Mouse (Mus musculus) intestine, postnatal 0 days (tissue): ENCODE results near the gene Arhgap15. TPM values are rescaled to one million over a fixed set of nuclear protein-coding genes. Genes with fewer than 3 reads are reported as not detected.

Source experiments
- ATAC-seq: fragments of 200-750 bp; cut with Nextera tagmentation; 2 replicates; pipeline ENCODE4 v1.8.0; 2017; ENCODE audit warnings: mild to moderate bottlenecking, moderate TSS enrichment, moderate library complexity
- H3K27ac ChIP-seq: fragments of 300-500 bp; sonication (generic); 2 replicates; pipeline ENCODE4 v1.5.1; 2014; ENCODE audit warnings: mild to moderate bottlenecking, low read depth, low read length, moderate library complexity
- H3K27me3 ChIP-seq: fragments of 300-500 bp; sonication (generic); replicated peaks from 2 replicates; pipeline ENCODE4 v1.6.1; 2014; ENCODE audit warnings: low read length, mixed read lengths; ENCODE audit not compliant: control insufficient read depth, insufficient read depth
- H3K36me3 ChIP-seq: fragments of 300-500 bp; sonication (generic); 2 replicates; pipeline ENCODE4 v1.6.1; 2014; ENCODE audit warnings: mild to moderate bottlenecking, moderate library complexity; ENCODE audit not compliant: control insufficient read depth, insufficient read depth
- H3K4me1 ChIP-seq: fragments of 300-500 bp; sonication (generic); replicated peaks from 2 replicates; pipeline ENCODE4 v1.6.1; 2014; ENCODE audit warnings: antibody characterized with exemption, low read length, mixed read lengths; ENCODE audit not compliant: control insufficient read depth, insufficient read depth
- H3K4me2 ChIP-seq: fragments of 300-500 bp; sonication (generic); replicated peaks from 2 replicates; pipeline ENCODE4 v1.6.1; 2014; ENCODE audit warnings: low read depth, mild to moderate bottlenecking, moderate library complexity
- H3K4me3 ChIP-seq: fragments of 300-500 bp; sonication (generic); 2 replicates; pipeline ENCODE4 v1.5.1; 2014; ENCODE audit warnings: low read depth, low read length
- H3K9ac ChIP-seq: fragments of 300-500 bp; sonication (generic); 2 replicates; pipeline ENCODE4 v1.6.1; 2014; ENCODE audit warnings: mild to moderate bottlenecking, low read depth, low read length
- H3K9me3 ChIP-seq: fragments of 300-500 bp; sonication (generic); 2 replicates; pipeline ENCODE4 v1.6.1; 2016; ENCODE audit warnings: mixed run types; ENCODE audit not compliant: control insufficient read depth
- CTCF ChIP-seq: sonication (generic); IDR thresholded peaks from 2 replicates; pipeline ENCODE4 v1.5.1; 2016; ENCODE audit warnings: low read depth, mild to moderate bottlenecking, control low read depth, antibody characterized with exemption, moderate library complexity
- WGBS: fragments of 180-500 bp; shearing (Covaris S2); extraction: QIAGEN DNeasy Blood & Tissue Kit; methylation state at CpG from one replicate; pipeline ENCODE4 v1.1.7; 2014; 5-methylcytosine and 5-hydroxymethylcytosine counted together
- polyA plus RNA-seq: library from polyadenylated mRNA; unstranded; fragments of >200 nt; fragmentation: Nextera tagmentation; extraction: Ambion mirVana; gene quantifications from 2 replicates; pipeline ENCODE4 v1.2.1, GENCODE M21; 2015

The Arhgap15 gene
- polyA plus RNA-seq, 1 experiment from 2014 or later: 0.80 TPM

DNA sequence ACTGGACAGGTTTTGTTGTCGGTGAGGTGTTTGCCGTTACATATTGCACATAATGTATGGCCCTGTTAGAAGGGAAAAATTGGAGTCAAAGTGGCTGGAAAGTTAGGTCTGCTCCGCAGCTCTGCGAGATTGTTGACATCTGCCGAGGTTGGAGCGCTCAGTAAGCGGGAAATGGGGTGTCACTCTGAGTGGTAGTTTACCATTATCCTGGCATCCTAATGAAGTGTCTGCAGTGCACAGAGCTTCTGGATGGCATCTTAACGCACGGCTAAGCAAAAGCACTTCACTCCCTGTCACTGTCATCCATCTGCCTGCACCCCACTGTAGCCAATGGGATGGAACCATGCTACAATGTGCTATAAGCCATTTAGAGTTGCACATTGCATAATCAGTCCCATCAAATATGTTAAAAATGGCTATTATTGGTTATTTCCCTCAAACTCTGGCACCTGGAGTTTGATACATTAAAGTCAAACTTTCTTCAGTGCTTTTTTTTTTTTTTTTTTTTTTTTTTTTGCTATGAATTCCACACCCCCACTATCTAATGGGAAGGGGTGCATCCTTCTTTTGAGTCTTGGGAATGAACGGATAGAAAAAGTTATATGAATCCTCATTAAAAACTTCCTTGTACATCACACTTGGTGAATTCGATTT, 561.6 kb downstream of the Arhgap15 start:
- Histone ChIP-seq H3K27ac (no peak overlapping the region), H3K4me3 (no peak overlapping the region), H3K9me3 (no peaks in the 10 kb centered on the region), H3K27me3 (no peaks in the 10 kb centered on the region), H3K4me1 (no peaks in the 10 kb centered on the region), H3K36me3 (no peaks in the 10 kb centered on the region), H3K4me2 (no peak overlapping the region), H3K9ac (no peak overlapping the region)
- ATAC-seq: no peak
- TF ChIP-seq CTCF: no peak
- 88% methylated on average over 11 of the region's 11 CpGs for WGBS

DNA sequence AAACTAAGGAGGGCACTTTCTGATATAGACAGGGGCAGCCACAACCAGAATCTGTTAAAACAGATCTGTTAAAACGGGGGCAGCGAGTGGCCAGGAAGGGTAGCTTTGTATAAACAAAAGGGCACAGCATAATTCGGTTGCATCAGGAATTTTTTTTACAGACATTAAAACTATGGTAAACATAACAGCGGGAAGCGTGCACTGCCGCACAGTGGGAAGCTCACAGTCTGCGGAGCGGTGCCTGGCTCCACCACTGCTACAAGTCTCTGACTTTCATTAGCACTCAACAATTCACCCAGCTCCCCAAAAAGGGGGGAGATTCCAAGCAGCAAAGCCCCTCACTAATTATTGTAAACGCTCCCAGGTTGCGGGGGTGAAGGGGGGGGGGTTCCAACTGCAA, 562.6 kb downstream of the Arhgap15 start:
- 32% methylated on average over 10 of the region's 10 CpGs for WGBS
- Histone ChIP-seq H3K27ac (no peak overlapping the region), H3K4me3 (no peak overlapping the region), H3K4me2 (no peak overlapping the region), H3K4me1 (no peaks in the 10 kb centered on the region), H3K9ac (no peak overlapping the region), H3K9me3 (no peaks in the 10 kb centered on the region), H3K36me3 (no peaks in the 10 kb centered on the region), H3K27me3 (no peaks in the 10 kb centered on the region)
- TF ChIP-seq CTCF: no peak
- no peak for ATAC-seq

DNA sequence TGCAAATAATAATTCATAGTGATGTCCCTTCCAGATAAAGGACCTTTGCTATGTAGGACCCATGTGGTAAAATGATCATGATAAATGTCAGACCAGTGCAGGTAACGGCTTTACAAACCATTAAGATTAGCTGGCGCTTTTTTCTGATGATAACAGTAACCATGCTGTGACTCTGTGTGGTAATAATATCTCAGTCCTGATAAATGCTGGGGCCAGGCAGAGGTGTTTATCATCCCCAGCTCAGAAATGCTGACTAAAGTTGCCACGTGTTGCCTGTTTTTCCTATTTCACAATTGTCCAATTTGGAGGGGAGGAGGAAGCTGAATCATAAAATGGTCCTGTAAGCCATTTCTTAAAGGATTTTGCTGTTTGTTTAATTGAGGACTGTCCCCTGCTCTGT, 564.9 kb downstream of the Arhgap15 start:
- H3K9ac ChIP-seq: no peak overlapping the region
- H3K27ac ChIP-seq: no peak overlapping the region
- H3K4me1 ChIP-seq: no peaks in the 10 kb centered on the region
- no peaks in the 10 kb centered on the region for H3K36me3 ChIP-seq
- WGBS: 54% methylated on average over 3 of the region's 3 CpGs
- no peaks in the 10 kb centered on the region for H3K9me3 ChIP-seq
- no peak for ATAC-seq
- no peaks in the 10 kb centered on the region for H3K27me3 ChIP-seq
- H3K4me2 ChIP-seq: no peak overlapping the region
- H3K4me3 ChIP-seq: no peak overlapping the region
- TF ChIP-seq CTCF: no peak

GRCm38 (mm10) chr2:44318436-44318835, 569.8 kb downstream of the Arhgap15 start:
- no peak overlapping the region for H3K27ac ChIP-seq
- H3K9me3 ChIP-seq: no peaks in the 10 kb centered on the region
- no peak overlapping the region for H3K4me3 ChIP-seq
- TF ChIP-seq CTCF: no peak
- H3K36me3 ChIP-seq: no peaks in the 10 kb centered on the region
- H3K4me1 ChIP-seq: no peaks in the 10 kb centered on the region
- 74% methylated on average over 6 of the region's 6 CpGs for WGBS
- ATAC-seq: no peak
- no peak overlapping the region for H3K4me2 ChIP-seq
- no peaks in the 10 kb centered on the region for H3K27me3 ChIP-seq
- no peak overlapping the region for H3K9ac ChIP-seq

DNA sequence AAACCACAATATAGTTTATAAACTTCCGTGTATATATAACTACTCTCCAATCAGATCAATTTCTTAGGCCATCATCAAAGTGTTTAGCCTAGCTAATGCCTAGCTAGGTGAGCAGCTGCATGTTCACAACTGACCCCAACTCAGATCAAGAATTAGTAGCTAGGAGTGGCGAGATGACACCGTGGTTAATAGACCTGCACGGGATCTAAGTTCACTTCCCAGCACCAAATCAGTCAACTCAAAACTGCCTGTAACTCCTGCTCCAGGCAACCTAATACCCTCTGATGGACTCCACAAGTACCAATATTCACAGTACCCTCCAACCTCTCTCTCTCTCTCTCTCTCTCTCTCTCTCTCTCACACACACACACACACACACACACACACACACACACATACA, 570.9 kb downstream of the Arhgap15 start:
- no peak overlapping the region for H3K27ac ChIP-seq
- H3K27me3 ChIP-seq: no peaks in the 10 kb centered on the region
- H3K9me3 ChIP-seq: no peaks in the 10 kb centered on the region
- TF ChIP-seq CTCF: no peak
- no peak overlapping the region for H3K4me2 ChIP-seq
- H3K4me3 ChIP-seq: no peak overlapping the region
- H3K9ac ChIP-seq: no peak overlapping the region
- no peak for ATAC-seq
- no peaks in the 10 kb centered on the region for H3K4me1 ChIP-seq
- 91% methylated on average over 4 of the region's 4 CpGs for WGBS
- H3K36me3 ChIP-seq: no peaks in the 10 kb centered on the region

- H3K27ac ChIP-seq: no peak overlapping the region
- H3K4me3 ChIP-seq: no peak overlapping the region
- no peaks in the 10 kb centered on the region for H3K27me3 ChIP-seq
- H3K4me2 ChIP-seq: no peak overlapping the region
- no peaks in the 10 kb centered on the region for H3K36me3 ChIP-seq
- WGBS: 89% methylated on average over 4 of the region's 4 CpGs
- no peak overlapping the region for H3K9ac ChIP-seq
- TF ChIP-seq CTCF: no peak
- ATAC-seq: no peak
- H3K9me3 ChIP-seq: no peaks in the 10 kb centered on the region
- H3K4me1 ChIP-seq: no peaks in the 10 kb centered on the region
These were observed 575.2 kb downstream of the Arhgap15 start for GRCm38 (mm10) chr2:44323813-44324212.

GRCm38 (mm10) chr2:44333295-44333694, 584.7 kb downstream of the Arhgap15 start:
- Histone ChIP-seq H3K9me3 (no peaks in the 10 kb centered on the region), H3K27me3 (no peaks in the 10 kb centered on the region), H3K4me3 (no peak overlapping the region), H3K4me2 (no peak overlapping the region), H3K36me3 (no peaks in the 10 kb centered on the region), H3K4me1 (no peaks in the 10 kb centered on the region), H3K9ac (no peak overlapping the region), H3K27ac (no peak overlapping the region)
- TF ChIP-seq CTCF: no peak
- 87% methylated on average over 4 of the region's 4 CpGs for WGBS
- ATAC-seq: no peak
